Mouse (Mus musculus) liver, embryonic 16.5 days (tissue): ENCODE data around the gene Ogdh. TPM values are rescaled to one million over a fixed set of nuclear protein-coding genes. Genes with fewer than 3 reads are reported as not detected.

Experiments used
- ATAC-seq: fragments of 200-750 bp; cut with Nextera tagmentation; 2 replicates; pipeline ENCODE4 v1.8.0; 2017; ENCODE audit warnings: low read depth, mild to moderate bottlenecking, moderate number of reproducible peaks, moderate library complexity
- H3K27ac ChIP-seq: fragments of 300-500 bp; sonication (generic); 2 replicates; pipeline ENCODE4 v1.5.1; 2014; ENCODE audit warnings: mild to moderate bottlenecking, low read length
- H3K27me3 ChIP-seq: fragments of 300-500 bp; sonication (generic); 2 replicates; pipeline ENCODE4 v1.6.1; 2014; ENCODE audit warnings: low read depth, low read length, mixed read lengths; ENCODE audit not compliant: control insufficient read depth, insufficient read depth
- H3K36me3 ChIP-seq: fragments of 300-500 bp; sonication (generic); 2 replicates; pipeline ENCODE4 v1.6.1; 2014; ENCODE audit warnings: mild to moderate bottlenecking; ENCODE audit not compliant: control insufficient read depth, insufficient read depth
- H3K4me1 ChIP-seq: fragments of 300-500 bp; sonication (generic); 2 replicates; pipeline ENCODE4 v1.6.1; 2014; ENCODE audit warnings: low read depth, low read length, mixed read lengths; ENCODE audit not compliant: control insufficient read depth
- H3K4me2 ChIP-seq: fragments of 300-500 bp; sonication (generic); 2 replicates; pipeline ENCODE4 v1.6.1; 2014; ENCODE audit warnings: low read depth, low read length, mixed read lengths
- H3K4me3 ChIP-seq: fragments of 300-500 bp; sonication (generic); 2 replicates; pipeline ENCODE4 v1.5.1; 2014; ENCODE audit warnings: low read depth, mild to moderate bottlenecking, low read length
- H3K9ac ChIP-seq: fragments of 300-500 bp; sonication (generic); 2 replicates; pipeline ENCODE4 v1.6.1; 2014; ENCODE audit warnings: low read depth, low read length
- H3K9me3 ChIP-seq: fragments of 300-500 bp; sonication (generic); replicated peaks from 2 replicates; pipeline ENCODE4 v1.6.1; 2016; ENCODE audit warnings: low read length; ENCODE audit not compliant: control insufficient read depth
- WGBS: fragments of 180-500 bp; shearing (Covaris S2); extraction: QIAGEN DNeasy Blood & Tissue Kit; methylation state at CpG from one replicate; pipeline ENCODE4 v1.1.7; 2014; ENCODE audit not compliant: insufficient replicate concordance; 5-methylcytosine and 5-hydroxymethylcytosine counted together
- polyA plus RNA-seq: library from polyadenylated mRNA; unstranded; fragments of >200 nt; fragmentation: Nextera tagmentation; extraction: Ambion mirVana; gene quantifications from 2 replicates; pipeline ENCODE4 v1.2.1, GENCODE M21; 2015

Gene Ogdh
- polyA plus RNA-seq, 1 experiment from 2014 or later = 93.8 TPM

GRCm38 (mm10) chr11:6335321-6335720, 43.9 kb downstream of the Ogdh start:
- WGBS = 80% methylated on average over 7 of the region's 7 CpGs
- no peak overlapping the region for H3K4me2 ChIP-seq
- H3K36me3 ChIP-seq = peaks cover 43% of the 10 kb centered on the region
- H3K9ac ChIP-seq = no peak overlapping the region
- H3K9me3 ChIP-seq = no peaks in the 10 kb centered on the region
- no peak overlapping the region for H3K27ac ChIP-seq
- H3K4me3 ChIP-seq = no peak overlapping the region
- ATAC-seq = peak; percentile 43; the same call in 1 of the 2 replicates
- H3K4me1 ChIP-seq = no peaks in the 10 kb centered on the region; the same call in 1 of the 2 replicates
- H3K27me3 ChIP-seq = no peaks in the 10 kb centered on the region

- WGBS = 84% methylated on average over 4 of the region's 4 CpGs
- H3K4me1 ChIP-seq = no peaks in the 10 kb centered on the region; the same call in 1 of the 2 replicates
- H3K9me3 ChIP-seq = no peaks in the 10 kb centered on the region
- peaks cover 52% of the 10 kb centered on the region for H3K36me3 ChIP-seq
- H3K27ac ChIP-seq = no peak overlapping the region
- no peak overlapping the region for H3K4me2 ChIP-seq
- no peaks in the 10 kb centered on the region for H3K27me3 ChIP-seq
- no peak overlapping the region for H3K4me3 ChIP-seq
- ATAC-seq = no peak
- no peak overlapping the region for H3K9ac ChIP-seq
Observed at GRCm38 (mm10) chr11:6336689-6337088, 45.3 kb downstream of the Ogdh start.

- peaks cover 88% of the 10 kb centered on the region for H3K36me3 ChIP-seq
- no peaks in the 10 kb centered on the region for H3K4me1 ChIP-seq
- no peak overlapping the region for H3K4me3 ChIP-seq
- no peak for ATAC-seq
- no peaks in the 10 kb centered on the region for H3K9me3 ChIP-seq
- no peak overlapping the region for H3K9ac ChIP-seq
- no peak overlapping the region for H3K27ac ChIP-seq
- no peaks in the 10 kb centered on the region for H3K27me3 ChIP-seq
- 87% methylated on average over 4 of the region's 4 CpGs for WGBS
- H3K4me2 ChIP-seq = no peak overlapping the region
Observed at GRCm38 (mm10) chr11:6345956-6346355, 54.5 kb downstream of the Ogdh start.

GRCm38 (mm10) chr11:6346966-6347365, 55.5 kb downstream of the Ogdh start:
- Histone ChIP-seq H3K36me3 (peaks cover 84% of the 10 kb centered on the region), H3K4me1 (no peaks in the 10 kb centered on the region), H3K9me3 (no peaks in the 10 kb centered on the region), H3K4me2 (no peak overlapping the region), H3K9ac (no peak overlapping the region), H3K4me3 (no peak overlapping the region), H3K27ac (no peak overlapping the region), H3K27me3 (no peaks in the 10 kb centered on the region)
- WGBS = 82% methylated on average over 7 of the region's 7 CpGs
- ATAC-seq = no peak

GRCm38 (mm10) chr11:6348681-6349200, 57.3 kb downstream of the Ogdh start:
- H3K36me3 ChIP-seq = peaks cover 82% of the 10 kb centered on the region
- no peaks in the 10 kb centered on the region for H3K27me3 ChIP-seq
- no peaks in the 10 kb centered on the region for H3K4me1 ChIP-seq
- ATAC-seq = no peak
- H3K9ac ChIP-seq = no peak overlapping the region
- H3K27ac ChIP-seq = no peak overlapping the region
- WGBS = 87% methylated on average over 11 of the region's 11 CpGs
- no peaks in the 10 kb centered on the region for H3K9me3 ChIP-seq
- no peak overlapping the region for H3K4me2 ChIP-seq
- H3K4me3 ChIP-seq = no peak overlapping the region

- WGBS = 96% methylated on average over 5 of the region's 5 CpGs
- Histone ChIP-seq H3K4me3 (no peak overlapping the region), H3K9me3 (no peaks in the 10 kb centered on the region), H3K4me2 (no peak overlapping the region), H3K4me1 (no peaks in the 10 kb centered on the region), H3K27me3 (no peaks in the 10 kb centered on the region), H3K36me3 (peaks cover 77% of the 10 kb centered on the region), H3K27ac (no peak overlapping the region), H3K9ac (no peak overlapping the region)
- ATAC-seq = no peak
Observed at GRCm38 (mm10) chr11:6349586-6349985, 58.2 kb downstream of the Ogdh start.

GRCm38 (mm10) chr11:6355106-6355505, 63.7 kb downstream of the Ogdh start:
- H3K9me3 ChIP-seq = no peaks in the 10 kb centered on the region
- no peak for ATAC-seq
- H3K27ac ChIP-seq = no peak overlapping the region
- no peaks in the 10 kb centered on the region for H3K4me1 ChIP-seq
- no peak overlapping the region for H3K4me2 ChIP-seq
- H3K9ac ChIP-seq = no peak overlapping the region
- 90% methylated on average over 4 of the region's 4 CpGs for WGBS
- H3K36me3 ChIP-seq = peaks cover 56% of the 10 kb centered on the region
- no peaks in the 10 kb centered on the region for H3K27me3 ChIP-seq
- no peak overlapping the region for H3K4me3 ChIP-seq

GRCm38 (mm10) chr11:6364581-6365275, 73.3 kb downstream of the Ogdh start:
- Histone ChIP-seq H3K36me3 (no peaks in the 10 kb centered on the region), H3K27me3 (no peaks in the 10 kb centered on the region), H3K4me2 (no peak overlapping the region), H3K27ac (no peak overlapping the region), H3K4me1 (peaks cover 3% of the 10 kb centered on the region; the same call in 1 of the 2 replicates), H3K4me3 (no peak overlapping the region), H3K9me3 (no peaks in the 10 kb centered on the region), H3K9ac (no peak overlapping the region)
- 73% methylated on average over 9 of the region's 9 CpGs for WGBS
- ATAC-seq = no peak

- Histone ChIP-seq H3K4me2 (no peak overlapping the region), H3K27ac (no peak overlapping the region), H3K4me1 (peaks cover 3% of the 10 kb centered on the region; the same call in 1 of the 2 replicates), H3K9ac (no peak overlapping the region), H3K9me3 (no peaks in the 10 kb centered on the region), H3K4me3 (no peak overlapping the region), H3K27me3 (no peaks in the 10 kb centered on the region), H3K36me3 (no peaks in the 10 kb centered on the region)
- ATAC-seq = peak; percentile 90
- 6% methylated on average over 11 of the region's 11 CpGs for WGBS
Observed at GRCm38 (mm10) chr11:6365885-6366284, 74.5 kb downstream of the Ogdh start.
